Mouse (Mus musculus) lung, adult 2 months (tissue): ENCODE measurements around the gene Calhm2.

Source experiments
- CTCF ChIP-seq: fragments of 200-500 bp; IDR thresholded peaks from 2 replicates; pipeline ENCODE4 v1.5.1; 2011; ENCODE audit warnings: mild to moderate bottlenecking, low read length, control low read depth; ENCODE audit not compliant: insufficient read depth
- POLR2A ChIP-seq: fragments of 200-500 bp; IDR thresholded peaks from 2 replicates; pipeline ENCODE4 v1.6.1; 2011; ENCODE audit warnings: low read depth, mild to moderate bottlenecking, control low read depth, low read length, borderline replicate concordance; ENCODE audit errors: extremely low read depth

GRCm38 (mm10) chr19:47121054-47121453 lies 17.0 kb downstream of the Calhm2 start:
- TF ChIP-seq POLR2A (no peak), CTCF (peak; percentile 37; the same call in 1 of the 2 replicates)
